Mouse (Mus musculus) liver, postnatal 0 days (tissue): Measurements from ENCODE around the gene Plch1. TPM values are rescaled to one million over a fixed set of nuclear protein-coding genes. Genes with fewer than 3 reads are reported as not detected.

Experiments
- ATAC-seq: fragments of 200-750 bp; cut with Nextera tagmentation; 2 replicates; pipeline ENCODE4 v1.8.0; 2017; ENCODE audit warnings: mild to moderate bottlenecking, moderate library complexity
- DNase-seq: peaks from one replicate; pipeline ENCODE4 v3.0.0-alpha.2; 2016
- H3K27ac ChIP-seq: fragments of 300-500 bp; sonication (generic); 2 replicates; pipeline ENCODE4 v1.5.1; 2014; ENCODE audit warnings: antibody characterized with exemption, moderate library complexity, mild to moderate bottlenecking, low read depth
- H3K27me3 ChIP-seq: fragments of 300-500 bp; sonication (generic); 2 replicates; pipeline ENCODE4 v1.6.1; 2014; ENCODE audit warnings: low read length, control low read depth, mixed read lengths; ENCODE audit not compliant: insufficient read depth
- H3K36me3 ChIP-seq: fragments of 300-500 bp; sonication (generic); replicated peaks from 2 replicates; pipeline ENCODE4 v1.6.1; 2014; ENCODE audit warnings: mild to moderate bottlenecking, control low read depth, low read length, moderate library complexity, mixed read lengths; ENCODE audit not compliant: insufficient read depth
- H3K4me1 ChIP-seq: fragments of 300-500 bp; sonication (generic); 2 replicates; pipeline ENCODE4 v1.6.1; 2014; ENCODE audit warnings: antibody characterized with exemption, mild to moderate bottlenecking, control low read depth; ENCODE audit not compliant: insufficient read depth
- H3K4me2 ChIP-seq: fragments of 300-500 bp; sonication (generic); 2 replicates; pipeline ENCODE4 v1.6.1; 2014; ENCODE audit warnings: low read depth, mild to moderate bottlenecking, low read length, moderate library complexity, mixed read lengths
- H3K4me3 ChIP-seq: fragments of 300-500 bp; sonication (generic); 2 replicates; pipeline ENCODE4 v1.5.1; 2014; ENCODE audit warnings: low read depth, low read length
- H3K9ac ChIP-seq: fragments of 300-500 bp; sonication (generic); replicated peaks from 2 replicates; pipeline ENCODE4 v1.6.1; 2014; ENCODE audit warnings: mild to moderate bottlenecking, moderate library complexity
- H3K9me3 ChIP-seq: fragments of 300-500 bp; sonication (generic); 2 replicates; pipeline ENCODE4 v1.6.1; 2016; ENCODE audit warnings: mild to moderate bottlenecking, control low read depth, low read length, mixed read lengths
- CTCF ChIP-seq: sonication (generic); IDR thresholded peaks from 2 replicates; pipeline ENCODE4 v1.5.1; 2016; ENCODE audit warnings: antibody characterized with exemption, low read depth
- EP300 ChIP-seq: IDR thresholded peaks from 2 replicates; pipeline ENCODE4 v1.6.1; 2016; ENCODE audit warnings: antibody characterized with exemption, low read depth, mild to moderate bottlenecking
- WGBS: fragments of 180-500 bp; shearing (Covaris S2); extraction: QIAGEN DNeasy Blood & Tissue Kit; methylation state at CpG from one replicate; pipeline ENCODE4 v1.1.7; 2014; ENCODE audit not compliant: insufficient replicate concordance; 5-methylcytosine and 5-hydroxymethylcytosine counted together
- polyA plus RNA-seq: library from polyadenylated mRNA; unstranded; fragments of >200 nt; fragmentation: Nextera tagmentation; extraction: Ambion mirVana; gene quantifications from 2 replicates; pipeline ENCODE4 v1.2.1, GENCODE M21; 2015

The Plch1 gene
- polyA plus RNA-seq, 1 experiment from 2014 or later, result 0.04 TPM

DNA sequence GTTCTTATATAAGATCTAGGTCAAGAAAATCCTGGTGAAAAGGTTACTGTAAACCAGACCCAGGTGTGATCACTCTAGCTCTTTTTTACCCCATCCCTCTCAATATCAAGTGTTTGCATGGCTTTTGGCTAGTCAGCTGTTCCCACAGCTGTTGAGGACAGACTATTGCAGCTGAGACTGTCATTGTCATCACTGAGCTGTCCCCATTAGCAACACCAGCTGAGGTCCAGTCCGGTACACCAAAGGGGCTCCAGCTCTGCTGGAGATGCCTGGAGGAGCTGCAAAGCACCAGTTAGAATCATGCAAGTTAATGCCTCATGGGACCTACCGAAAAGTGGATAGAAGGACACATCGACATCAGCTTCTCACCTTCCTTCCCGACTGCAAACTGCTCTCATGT is 206.5 kb downstream of the Plch1 start:
- no peak overlapping the region for H3K4me2 ChIP-seq
- no peaks in the 10 kb centered on the region for H3K9me3 ChIP-seq
- H3K27ac ChIP-seq, result no peak overlapping the region
- DNase-seq (no peak), ATAC-seq (no peak)
- H3K4me1 ChIP-seq, result no peaks in the 10 kb centered on the region
- H3K36me3 ChIP-seq, result no peaks in the 10 kb centered on the region
- TF ChIP-seq EP300, result no peak
- TF ChIP-seq CTCF, result no peak
- no peaks in the 10 kb centered on the region for H3K27me3 ChIP-seq
- H3K4me3 ChIP-seq, result no peak overlapping the region
- no peak overlapping the region for H3K9ac ChIP-seq
- 79% methylated on average over 4 of the region's 4 CpGs for WGBS

DNA sequence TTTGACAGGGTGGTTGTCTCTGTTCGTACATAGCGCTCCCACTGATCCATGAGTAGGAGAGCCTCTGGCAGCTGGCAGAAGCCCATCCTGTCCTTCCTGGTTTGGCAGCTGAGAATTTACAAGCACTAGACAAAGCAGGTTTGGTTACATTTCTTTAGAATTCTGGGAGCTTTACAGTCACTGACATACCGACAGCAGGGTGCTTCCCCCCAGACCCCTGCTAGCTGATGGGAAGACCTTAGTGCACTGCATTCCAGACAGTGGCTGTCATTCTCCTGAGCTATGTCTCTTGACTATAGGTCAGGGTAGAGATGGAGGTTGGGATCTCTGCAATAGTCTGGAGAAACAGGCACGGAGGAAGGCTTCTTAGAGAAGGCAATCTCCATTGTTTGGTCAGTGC is 230.5 kb downstream of the Plch1 start:
- no peak for ATAC-seq
- H3K4me1 ChIP-seq, result no peaks in the 10 kb centered on the region
- H3K27me3 ChIP-seq, result no peaks in the 10 kb centered on the region
- no peak overlapping the region for H3K27ac ChIP-seq
- no peak for TF ChIP-seq EP300
- no peak for TF ChIP-seq CTCF
- DNase-seq, result no peak
- no peak overlapping the region for H3K4me2 ChIP-seq
- no peaks in the 10 kb centered on the region for H3K36me3 ChIP-seq
- no peak overlapping the region for H3K4me3 ChIP-seq
- WGBS, result 71% methylated on average over 4 of the region's 4 CpGs
- no peak overlapping the region for H3K9ac ChIP-seq
- H3K9me3 ChIP-seq, result no peaks in the 10 kb centered on the region

DNA sequence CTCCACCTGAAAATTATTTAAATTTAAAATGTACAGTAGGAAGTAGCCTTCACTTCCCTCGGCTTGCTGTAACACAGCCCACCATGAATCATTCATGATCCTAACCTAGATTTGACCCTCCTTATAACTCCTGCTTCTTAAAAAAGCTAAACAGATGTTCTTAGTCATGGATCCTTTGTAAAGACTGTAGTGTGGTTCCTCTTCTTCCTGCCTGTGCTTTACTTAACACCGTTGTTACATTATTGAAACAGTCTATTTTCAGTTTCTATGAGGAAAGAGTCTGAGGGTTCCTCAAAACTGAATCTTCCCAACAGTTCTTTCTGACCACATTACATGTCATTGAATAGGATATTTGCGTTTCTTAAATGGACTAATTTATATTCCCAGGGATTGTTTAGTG is 234.0 kb downstream of the Plch1 start:
- Histone ChIP-seq H3K27ac (no peak overlapping the region), H3K4me3 (no peak overlapping the region), H3K4me1 (no peaks in the 10 kb centered on the region), H3K27me3 (no peaks in the 10 kb centered on the region), H3K4me2 (no peak overlapping the region), H3K9me3 (no peaks in the 10 kb centered on the region), H3K36me3 (no peaks in the 10 kb centered on the region), H3K9ac (no peak overlapping the region)
- 54% methylated on average over 3 of the region's 3 CpGs for WGBS
- DNase-seq (no peak), ATAC-seq (no peak)
- no peak for TF ChIP-seq CTCF

DNA sequence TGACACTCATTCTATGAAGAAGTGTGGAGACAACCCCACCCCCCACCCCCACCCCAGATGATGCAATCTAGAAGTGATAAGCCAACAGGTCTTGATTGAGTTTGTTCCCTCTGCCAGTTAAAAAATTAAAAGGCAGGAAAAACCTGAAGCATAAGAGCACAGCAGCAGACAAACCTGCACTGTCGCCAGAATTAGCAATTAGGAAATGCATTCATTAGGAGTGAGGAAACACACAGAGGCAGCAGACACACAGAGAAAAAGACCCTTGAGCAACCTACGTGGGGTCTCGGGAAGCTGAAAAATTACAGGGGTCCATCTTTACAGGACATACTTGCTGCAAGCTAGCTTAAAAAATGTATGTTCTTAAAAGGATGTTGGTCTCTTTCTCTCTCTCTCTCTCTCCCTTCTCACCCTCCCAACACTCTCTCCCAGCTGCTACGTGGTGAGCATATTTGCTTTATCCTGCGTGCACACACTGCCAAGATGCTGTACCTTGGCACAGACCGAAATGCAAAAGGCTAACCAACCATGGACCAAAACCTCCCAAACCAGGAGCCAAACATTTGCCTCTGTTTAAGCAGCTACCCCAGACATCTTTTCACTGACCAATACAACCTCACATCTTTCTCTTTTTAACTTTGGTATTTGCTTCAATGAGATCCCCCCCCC is 234.6 kb downstream of the Plch1 start:
- no peak overlapping the region for H3K4me2 ChIP-seq
- H3K36me3 ChIP-seq, result no peaks in the 10 kb centered on the region
- H3K27ac ChIP-seq, result no peak overlapping the region
- no peak overlapping the region for H3K9ac ChIP-seq
- H3K9me3 ChIP-seq, result no peaks in the 10 kb centered on the region
- 56% methylated on average over 6 of the region's 6 CpGs for WGBS
- TF ChIP-seq CTCF, result no peak
- no peak for TF ChIP-seq EP300
- H3K27me3 ChIP-seq, result no peaks in the 10 kb centered on the region
- H3K4me3 ChIP-seq, result no peak overlapping the region
- no peaks in the 10 kb centered on the region for H3K4me1 ChIP-seq
- DNase-seq (no peak), ATAC-seq (no peak)

Other genes with a start within 250 kb of the Plch1 start
- 3.2 TPM in 2 replicates for gene E130311K13Rik, start 30.0 kb upstream of the Plch1 start, polyA plus RNA-seq
- gene Slc33a1, start 65.3 kb upstream of the Plch1 start, polyA plus RNA-seq, result 12.2 and 13.7 TPM in 2 replicates
- gene Gmps, start 76.6 kb upstream of the Plch1 start, polyA plus RNA-seq, result 13.4 and 14.1 TPM in 2 replicates
- gene Vmn2r1, start 182.1 kb upstream of the Plch1 start, polyA plus RNA-seq, result 0.01 TPM in 1 of 2 replicates, not detected in the other
- not detected in 2 replicates for gene Vmn2r2, start 242.5 kb upstream of the Plch1 start, polyA plus RNA-seq